Mouse (Mus musculus): ENCODE measurements at regions not wholly inside any gene's neighbourhood (a gene's known extent, or its start where the extent isn't known, plus 50 kb on each side); places are given as distances from the start of the nearest gene placed in this dataset.

- no peak for TF ChIP-seq MAX (IDR thresholded peaks at IDR 0.05; ENCODE audit: low read depth)
- no peak for TF ChIP-seq SRF (IDR thresholded peaks at IDR 0.05; ENCODE audit: control insufficient read depth, insufficient read length, low read depth)
- TF ChIP-seq POLR2A (IDR thresholded peaks at IDR 0.05; ENCODE audit: insufficient read length, low read depth), result no peak
- no peak for TF ChIP-seq MYOG (IDR thresholded peaks at IDR 0.05; ENCODE audit: control insufficient read depth in 1 of 3, insufficient read depth in 1 of 3, insufficient read length in 2 of 3, low read depth in 2 of 3)
- no peak for TF ChIP-seq TCF12 (IDR thresholded peaks at IDR 0.05; ENCODE audit: insufficient read depth, poor library complexity, severe bottlenecking)
- TF ChIP-seq CEBPB (IDR thresholded peaks at IDR 0.05; ENCODE audit: insufficient read depth, poor library complexity, severe bottlenecking), result no peak
- TF ChIP-seq POLR2AphosphoS2 (IDR thresholded peaks at IDR 0.05; ENCODE audit: insufficient read length, low read depth), result no peak
- no peak for TF ChIP-seq USF1 (IDR thresholded peaks at IDR 0.05; ENCODE audit: low read depth)
- no peak for TF ChIP-seq E2F4 (IDR thresholded peaks at IDR 0.05; ENCODE audit: insufficient read depth)
Measured at GRCm38 (mm10) chr15:56391982-56392381, 1085.4 kb downstream of the Slc22a22 start.
